Mouse (Mus musculus): Measurements from ENCODE around the gene Armh3. TPM values are rescaled to one million over a fixed set of nuclear protein-coding genes. Genes with fewer than 3 reads are reported as not detected.

Gene Armh3
- polyA plus RNA-seq, 1 experiment from 2014 or later: 23.1 TPM

DNA sequence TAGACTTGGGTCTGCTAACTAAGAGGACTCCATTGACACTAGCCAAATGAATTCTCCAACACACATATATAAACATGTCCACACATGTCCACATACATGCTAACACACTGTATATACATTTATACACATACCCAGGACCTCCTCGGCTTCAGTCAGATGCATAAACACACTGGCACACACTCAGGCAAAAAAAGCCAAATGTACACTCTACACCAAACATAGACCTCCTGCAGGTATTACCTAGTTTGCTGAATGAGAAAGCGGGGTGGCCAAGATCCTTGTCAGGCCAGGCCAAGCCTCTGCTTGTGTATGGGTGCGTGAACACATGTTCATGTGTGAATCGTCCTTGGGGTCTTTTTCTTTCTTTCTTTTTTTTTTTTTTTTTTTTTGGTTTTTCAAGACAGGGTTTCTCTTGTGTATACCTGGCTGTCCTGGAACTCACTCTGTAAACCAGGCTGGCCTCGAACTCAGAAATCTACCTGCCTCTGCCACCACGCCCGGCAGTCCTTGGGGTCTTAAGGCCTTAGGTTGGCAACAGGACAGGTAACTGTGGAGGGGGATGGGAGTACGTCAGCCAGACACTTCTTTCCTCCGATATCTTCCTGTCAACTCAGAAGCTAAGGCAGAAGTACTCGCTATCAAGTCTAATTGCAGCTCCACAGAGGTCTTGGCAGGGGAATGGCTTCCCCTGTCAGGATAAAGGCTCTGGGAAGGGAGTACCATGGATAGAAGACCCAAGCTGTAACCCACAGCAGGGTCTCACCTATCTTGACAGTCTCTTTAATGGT lies 32.1 kb upstream of the Armh3 start:
- no peak overlapping the region for H3K27ac ChIP-seq (replicated peaks)
- H3K27me3 ChIP-seq: no peaks in the 10 kb centered on the region
- H3K4me2 ChIP-seq: no peak overlapping the region
- H3K4me3 ChIP-seq: no peak overlapping the region
- no peaks in the 10 kb centered on the region for H3K9me3 ChIP-seq
- no peaks in the 10 kb centered on the region for H3K4me1 ChIP-seq (replicated peaks)
- H3K36me3 ChIP-seq: peaks cover 35% of the 10 kb centered on the region
- H3K9ac ChIP-seq: no peak overlapping the region
- no peak for ATAC-seq (ENCODE audit: low FRiP score, low read depth)
- WGBS: 97% methylated on average over 10 of the region's 10 CpGs

DNA sequence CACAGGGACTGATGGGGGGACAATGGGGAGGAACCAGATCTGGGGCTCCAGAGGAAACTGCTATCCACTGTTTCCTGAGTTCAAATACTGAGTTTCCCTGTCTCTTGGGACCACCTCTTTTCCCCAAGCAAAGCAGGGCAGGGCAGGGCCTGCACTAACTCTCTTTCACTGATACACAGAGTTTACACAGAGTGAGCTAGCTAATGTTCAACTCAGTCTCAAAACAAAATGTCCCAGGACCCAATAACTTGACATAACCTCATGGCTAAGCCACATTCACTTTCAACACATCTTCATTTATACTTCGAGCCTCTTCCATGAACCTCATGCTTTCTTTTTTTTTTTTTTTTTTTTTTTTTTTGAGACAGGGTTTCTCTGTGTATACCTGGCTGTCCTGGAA lies 31.4 kb upstream of the Armh3 start:
- H3K4me2 ChIP-seq: no peak overlapping the region
- H3K36me3 ChIP-seq: peaks cover 27% of the 10 kb centered on the region
- H3K9ac ChIP-seq: no peak overlapping the region
- H3K4me1 ChIP-seq (replicated peaks): no peaks in the 10 kb centered on the region
- ATAC-seq (ENCODE audit: low FRiP score, low read depth): no peak
- no peak overlapping the region for H3K4me3 ChIP-seq
- H3K27me3 ChIP-seq: no peaks in the 10 kb centered on the region
- H3K9me3 ChIP-seq: no peaks in the 10 kb centered on the region
- no peak overlapping the region for H3K27ac ChIP-seq (replicated peaks)
- 85% methylated on average over 1 of the region's 1 CpGs for WGBS

DNA sequence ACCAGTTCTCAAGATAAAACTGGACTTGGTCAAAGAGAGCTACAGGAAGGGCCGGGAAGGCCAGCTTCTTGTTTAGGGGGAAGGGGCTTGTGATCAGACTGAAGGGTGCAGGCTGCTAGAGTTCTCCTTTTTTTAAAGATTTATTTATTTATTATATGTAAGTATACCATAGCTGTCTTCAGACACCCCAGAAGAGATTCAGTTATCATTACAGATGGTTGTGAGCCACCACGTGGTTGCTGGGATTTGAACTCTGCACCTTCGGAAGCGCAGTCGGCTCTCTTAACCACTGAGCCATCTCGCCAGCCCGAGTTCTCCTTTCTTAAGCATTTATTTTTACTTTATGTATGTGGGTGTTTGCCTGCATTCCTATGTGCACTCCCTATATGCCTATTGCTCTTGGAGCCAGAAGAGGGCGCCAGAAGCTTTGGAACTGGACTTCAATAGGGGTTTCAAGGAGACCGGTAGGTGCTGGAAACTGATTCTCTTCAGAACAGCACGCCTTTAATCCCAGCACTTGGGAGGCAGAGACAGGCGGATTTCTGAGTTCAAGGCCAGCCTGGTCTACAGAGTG lies 30.5 kb upstream of the Armh3 start:
- Histone ChIP-seq H3K4me1 (replicated peaks) (no peaks in the 10 kb centered on the region), H3K9ac (no peak overlapping the region), H3K9me3 (no peaks in the 10 kb centered on the region), H3K36me3 (peaks cover 19% of the 10 kb centered on the region), H3K27me3 (no peaks in the 10 kb centered on the region), H3K4me3 (no peak overlapping the region), H3K4me2 (no peak overlapping the region), H3K27ac (replicated peaks) (no peak overlapping the region)
- WGBS: 77% methylated on average over 11 of the region's 11 CpGs
- no peak for ATAC-seq (ENCODE audit: low FRiP score, low read depth)

DNA sequence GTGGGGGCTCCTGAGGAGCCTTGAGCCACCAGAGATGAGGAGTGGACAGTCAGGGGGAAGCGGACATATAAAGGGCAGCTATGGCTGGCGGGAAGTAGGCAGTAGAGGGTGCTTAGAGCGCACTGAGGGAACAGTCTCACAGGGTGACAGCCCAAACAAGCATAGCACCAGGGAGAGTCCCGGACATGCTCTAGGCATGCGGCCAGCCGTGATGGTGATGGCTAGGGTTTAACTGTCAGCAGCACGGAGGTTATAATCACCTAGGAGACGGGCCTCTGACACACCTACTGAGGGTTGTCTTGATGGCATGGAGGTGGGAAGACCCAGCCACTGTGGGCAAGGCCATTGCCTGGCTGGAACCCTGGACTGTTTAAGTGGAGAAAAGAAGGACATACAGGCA lies 28.3 kb upstream of the Armh3 start:
- H3K27me3 ChIP-seq: no peaks in the 10 kb centered on the region
- H3K27ac ChIP-seq (replicated peaks): no peak overlapping the region
- WGBS: 71% methylated on average over 8 of the region's 8 CpGs
- H3K9ac ChIP-seq: no peak overlapping the region
- no peak overlapping the region for H3K4me3 ChIP-seq
- no peak for ATAC-seq (ENCODE audit: low FRiP score, low read depth)
- no peaks in the 10 kb centered on the region; the same call in 1 of the 2 replicates for H3K36me3 ChIP-seq
- no peaks in the 10 kb centered on the region for H3K4me1 ChIP-seq (replicated peaks)
- H3K4me2 ChIP-seq: no peak overlapping the region
- no peaks in the 10 kb centered on the region for H3K9me3 ChIP-seq

DNA sequence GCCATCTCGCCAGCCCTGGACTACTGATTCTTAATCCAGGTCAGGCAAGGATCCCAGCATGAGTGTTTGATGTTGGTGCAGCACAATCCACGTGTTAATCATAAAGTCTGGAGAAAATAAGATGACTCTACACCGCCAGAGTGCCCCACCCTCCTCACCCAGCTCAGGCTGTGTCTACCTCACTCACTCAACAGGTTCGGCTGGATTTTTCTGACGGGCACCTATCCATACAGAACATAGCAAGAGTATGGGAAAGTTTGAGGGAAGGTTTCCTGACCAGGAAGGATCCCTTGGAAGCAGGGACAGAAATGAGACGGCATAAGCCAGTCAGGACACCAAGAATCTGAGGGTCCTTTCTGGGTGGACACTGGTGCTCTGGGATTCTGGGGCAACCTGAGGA lies 26.7 kb upstream of the Armh3 start:
- H3K27me3 ChIP-seq: no peaks in the 10 kb centered on the region
- H3K9me3 ChIP-seq: no peaks in the 10 kb centered on the region
- no peaks in the 10 kb centered on the region for H3K4me1 ChIP-seq (replicated peaks)
- H3K9ac ChIP-seq: no peak overlapping the region
- 81% methylated on average over 6 of the region's 6 CpGs for WGBS
- H3K36me3 ChIP-seq: no peaks in the 10 kb centered on the region
- no peak overlapping the region for H3K27ac ChIP-seq (replicated peaks)
- ATAC-seq (ENCODE audit: low FRiP score, low read depth): no peak
- H3K4me3 ChIP-seq: no peak overlapping the region
- H3K4me2 ChIP-seq: no peak overlapping the region

DNA sequence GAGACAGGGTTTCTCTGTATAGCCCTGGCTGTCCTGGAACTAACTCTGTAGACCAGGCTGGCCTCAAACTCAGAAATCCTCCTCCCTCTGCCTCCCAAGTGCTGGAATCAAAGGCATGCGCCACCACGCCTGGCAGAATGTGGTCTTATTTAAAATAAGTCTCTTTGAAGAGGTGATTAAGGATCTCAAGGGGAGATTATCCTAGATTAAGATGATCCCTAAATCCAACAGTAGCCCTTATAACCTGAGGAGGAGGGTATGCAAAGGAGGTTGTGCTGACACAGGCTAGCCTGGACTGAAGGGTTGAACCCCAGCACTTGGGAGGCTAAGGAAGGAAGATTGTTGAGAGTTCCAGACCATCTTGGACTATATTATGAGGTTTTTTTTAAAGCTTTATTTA lies 17.7 kb upstream of the Armh3 start:
- WGBS: 86% methylated on average over 2 of the region's 2 CpGs
- Histone ChIP-seq H3K36me3 (no peaks in the 10 kb centered on the region), H3K27me3 (no peaks in the 10 kb centered on the region), H3K9me3 (no peaks in the 10 kb centered on the region), H3K4me1 (replicated peaks) (no peaks in the 10 kb centered on the region), H3K4me2 (no peak overlapping the region), H3K9ac (no peak overlapping the region), H3K27ac (replicated peaks) (no peak overlapping the region), H3K4me3 (no peak overlapping the region)
- no peak for ATAC-seq (ENCODE audit: low FRiP score, low read depth)

DNA sequence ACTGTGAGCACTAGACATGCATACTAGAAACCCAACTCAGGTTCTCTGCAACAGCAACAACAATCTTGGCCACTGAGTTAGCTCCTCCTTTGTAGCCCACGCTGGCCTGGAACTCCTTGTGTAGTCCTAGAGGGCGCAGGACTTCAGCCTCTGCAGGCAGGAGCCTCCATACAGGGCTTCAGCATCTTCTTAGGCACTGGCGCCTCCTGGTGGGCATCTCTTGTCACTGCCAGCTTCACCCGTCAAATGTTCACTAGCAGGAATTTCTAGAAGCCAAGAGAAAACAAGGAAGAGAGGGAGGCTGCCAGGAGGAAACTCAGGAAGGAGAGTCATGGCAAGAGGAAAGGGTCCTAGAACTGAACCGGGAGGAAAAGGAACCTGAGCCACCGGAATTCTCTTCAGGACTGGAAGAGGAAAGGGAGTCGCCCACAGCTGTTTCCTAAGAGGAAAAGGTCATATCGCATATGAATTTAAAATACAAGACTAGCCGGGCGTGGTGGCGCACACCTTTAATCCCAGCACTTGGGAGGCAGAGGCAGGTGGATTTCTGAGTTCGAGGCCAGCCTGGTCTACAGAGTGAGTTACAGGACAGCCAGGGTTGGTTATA lies 16.4 kb upstream of the Armh3 start:
- Histone ChIP-seq H3K27ac (replicated peaks) (no peak overlapping the region), H3K4me1 (replicated peaks) (no peaks in the 10 kb centered on the region), H3K27me3 (no peaks in the 10 kb centered on the region), H3K9me3 (no peaks in the 10 kb centered on the region), H3K4me2 (no peak overlapping the region), H3K36me3 (no peaks in the 10 kb centered on the region), H3K9ac (no peak overlapping the region), H3K4me3 (no peak overlapping the region)
- ATAC-seq (ENCODE audit: low FRiP score, low read depth): peak; percentile 76; the same call in 1 of the 2 replicates
- 41% methylated on average over 12 of the region's 12 CpGs for WGBS

DNA sequence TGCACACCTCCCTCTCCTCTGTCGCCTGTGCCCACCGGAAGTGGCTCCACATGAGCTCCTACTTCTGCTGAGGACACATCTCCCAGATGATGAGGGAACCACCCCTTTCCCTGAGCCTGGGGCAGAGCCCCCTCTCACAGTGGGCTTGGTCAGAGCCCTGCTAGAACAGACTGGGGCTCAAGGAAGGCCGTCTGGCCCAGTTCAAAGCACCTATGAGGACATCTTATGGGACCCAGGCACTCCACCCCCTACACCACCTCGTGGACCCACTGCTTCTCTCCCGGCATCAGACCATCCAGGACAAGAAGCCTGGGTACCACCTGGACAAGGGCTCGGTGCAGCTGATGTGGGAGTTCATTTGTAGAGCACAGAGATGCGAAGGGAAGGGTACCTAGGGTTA lies 7.4 kb upstream of the Armh3 start:
- Histone ChIP-seq H3K9me3 (no peaks in the 10 kb centered on the region), H3K36me3 (no peaks in the 10 kb centered on the region), H3K27me3 (0 out of 2 replicates have a peak, but pooled peaks cover 4% of the 10 kb centered on the region), H3K9ac (no peak overlapping the region), H3K27ac (replicated peaks) (no peak overlapping the region), H3K4me2 (no peak overlapping the region), H3K4me1 (replicated peaks) (peaks cover 15% of the 10 kb centered on the region), H3K4me3 (no peak overlapping the region)
- ATAC-seq (ENCODE audit: low FRiP score, low read depth): no peak
- WGBS: 90% methylated on average over 7 of the region's 7 CpGs

DNA sequence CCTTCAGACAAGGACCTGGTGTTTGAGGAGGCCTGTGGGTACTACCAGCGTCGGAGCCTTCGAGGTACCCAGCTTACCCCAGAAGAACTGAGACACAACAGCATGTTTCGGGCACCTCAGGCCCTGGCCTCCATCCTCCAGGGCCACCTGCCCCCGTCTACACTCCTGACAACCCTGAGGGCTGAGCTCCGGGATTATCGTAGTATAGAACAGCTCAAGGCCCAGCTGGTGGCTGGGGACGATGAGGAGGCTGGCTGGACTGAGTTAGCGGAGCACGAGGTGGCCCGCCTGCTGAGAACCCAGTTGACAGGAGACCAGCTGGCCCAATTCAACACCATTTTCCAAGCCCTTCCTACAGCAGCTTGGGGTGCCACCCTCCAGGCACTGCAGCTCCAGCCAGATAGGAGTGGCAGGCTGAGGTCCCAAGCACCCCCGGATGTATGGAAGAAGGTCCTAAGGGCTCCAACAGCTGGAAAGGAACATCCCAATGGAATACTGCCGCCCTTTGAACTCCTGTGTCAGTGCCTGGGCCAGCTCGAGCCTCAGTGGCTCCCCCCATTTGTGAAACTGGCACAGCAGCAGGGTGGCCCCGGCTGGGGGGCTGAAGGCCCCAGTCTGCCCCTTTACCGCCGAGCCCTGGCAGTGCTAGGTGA lies 6.7 kb upstream of the Armh3 start:
- Histone ChIP-seq H3K4me3 (no peak overlapping the region), H3K4me2 (no peak overlapping the region), H3K27me3 (0 out of 2 replicates have a peak, but pooled peaks cover 4% of the 10 kb centered on the region), H3K9ac (no peak overlapping the region), H3K4me1 (replicated peaks) (peaks cover 15% of the 10 kb centered on the region), H3K27ac (replicated peaks) (no peak overlapping the region), H3K36me3 (no peaks in the 10 kb centered on the region), H3K9me3 (no peaks in the 10 kb centered on the region)
- no peak for ATAC-seq (ENCODE audit: low FRiP score, low read depth)
- WGBS: 66% methylated on average over 17 of the region's 17 CpGs

DNA sequence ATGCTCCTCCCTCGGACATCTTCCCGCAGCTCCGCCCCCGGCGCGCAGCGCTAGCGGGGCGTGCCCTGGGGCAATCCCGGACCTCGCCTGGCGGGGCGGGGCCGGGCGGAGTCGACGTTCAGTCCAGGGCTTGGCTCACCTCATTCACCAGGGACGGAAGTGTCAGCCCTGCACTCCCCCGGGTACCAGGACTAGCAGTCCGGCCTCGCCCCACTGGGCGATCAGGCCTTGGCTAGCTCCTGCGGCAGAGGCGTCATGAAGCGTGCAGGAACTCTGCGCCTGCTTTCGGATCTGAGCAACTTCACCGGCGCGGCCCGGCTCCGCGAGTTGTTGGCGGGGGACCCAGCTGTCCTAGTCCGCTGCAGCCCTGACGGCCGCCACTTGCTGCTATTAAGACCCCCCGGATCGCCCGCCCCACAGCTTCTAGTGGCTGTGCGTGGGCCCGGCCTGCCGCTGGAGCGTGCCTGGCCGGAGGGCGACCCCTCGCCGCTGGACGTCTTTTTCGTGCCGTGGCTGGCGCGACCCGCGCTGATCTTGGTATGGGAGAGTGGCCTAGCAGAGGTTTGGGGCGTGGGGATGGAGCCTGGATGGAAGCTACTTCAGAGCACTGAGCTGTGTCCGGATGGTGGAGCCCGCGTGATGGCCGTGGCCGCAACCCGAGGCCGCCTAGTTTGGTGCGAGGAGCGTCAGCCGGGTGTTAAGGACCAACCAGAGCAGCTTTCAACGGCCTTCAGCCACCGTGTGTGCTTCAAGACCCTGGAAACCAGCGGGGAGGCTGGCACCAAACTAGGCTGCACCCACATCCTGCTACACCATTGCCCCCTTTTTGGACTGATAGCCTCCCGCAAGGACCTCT lies 5.3 kb upstream of the Armh3 start, which contains the start of gene Hps6:
TSS of gene Hps6 (plus strand) at position 138 of the 856 bp plus-strand sequence.
- no peaks in the 10 kb centered on the region for H3K36me3 ChIP-seq
- H3K27ac ChIP-seq (replicated peaks): no peak within 1 kb of the TSS
- peaks cover 21% of the 10 kb centered on the region for H3K4me1 ChIP-seq (replicated peaks)
- no peaks in the 10 kb centered on the region for H3K9me3 ChIP-seq
- H3K27me3 ChIP-seq: 0 out of 2 replicates have a peak, but pooled peaks cover 10% of the 10 kb centered on the region
- WGBS: 1% methylated on average over 69 of the region's 70 CpGs
- peak within 1 kb of the TSS; percentile 95 for H3K4me2 ChIP-seq
- H3K4me3 ChIP-seq: peak within 1 kb of the TSS; percentile 52
- ATAC-seq (ENCODE audit: low FRiP score, low read depth): peak; percentile 62
- H3K9ac ChIP-seq: peak within 1 kb of the TSS; percentile 51

DNA sequence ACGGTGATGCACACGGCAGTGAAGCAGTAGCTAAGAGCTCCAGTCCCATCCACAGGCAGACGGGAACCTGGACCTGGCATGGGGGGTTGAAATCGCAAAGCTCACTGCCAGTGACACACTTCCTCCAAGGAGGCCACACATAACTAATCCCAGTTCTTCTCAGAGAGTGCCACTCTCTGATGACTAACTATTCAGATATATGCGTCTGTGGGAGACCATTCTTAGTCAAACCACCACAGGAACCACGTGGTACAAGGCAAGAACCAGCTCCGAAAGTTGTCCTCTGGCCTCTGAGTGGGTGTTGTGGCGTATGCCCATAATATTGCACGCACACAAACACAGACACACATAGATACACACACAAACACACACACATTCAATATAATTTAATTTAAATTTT lies 4.0 kb upstream of the Armh3 start:
- H3K4me3 ChIP-seq: no peak overlapping the region
- WGBS: 79% methylated on average over 9 of the region's 9 CpGs
- no peak overlapping the region for H3K27ac ChIP-seq (replicated peaks)
- peaks cover 25% of the 10 kb centered on the region for H3K4me1 ChIP-seq (replicated peaks)
- H3K36me3 ChIP-seq: no peaks in the 10 kb centered on the region
- ATAC-seq (ENCODE audit: low FRiP score, low read depth): no peak
- 0 out of 2 replicates have a peak, but pooled peaks cover 10% of the 10 kb centered on the region for H3K27me3 ChIP-seq
- H3K9ac ChIP-seq: no peak overlapping the region
- no peak overlapping the region for H3K4me2 ChIP-seq
- H3K9me3 ChIP-seq: no peaks in the 10 kb centered on the region

Measured in hindbrain, embryonic 15.5 days (tissue).